Mouse (Mus musculus) urinary bladder, adult 2 months (tissue): ENCODE data around the gene Rpl23. TPM values are rescaled to one million over a fixed set of nuclear protein-coding genes. Genes with fewer than 3 reads are reported as not detected.

Experiments
- DNase-seq: peaks from one replicate; pipeline ENCODE4 v3.0.0; 2022; ENCODE audit warnings: low spot score
- polyA plus RNA-seq: library from polyadenylated mRNA; depleted of rRNA; stranded (reverse); fragments of >200 nt; gene quantifications from 2 replicates; pipeline ENCODE4 v1.2.3, GENCODE M21; 2012

The Rpl23 gene
- polyA plus RNA-seq, 1 experiment = 911 TPM

DNA sequence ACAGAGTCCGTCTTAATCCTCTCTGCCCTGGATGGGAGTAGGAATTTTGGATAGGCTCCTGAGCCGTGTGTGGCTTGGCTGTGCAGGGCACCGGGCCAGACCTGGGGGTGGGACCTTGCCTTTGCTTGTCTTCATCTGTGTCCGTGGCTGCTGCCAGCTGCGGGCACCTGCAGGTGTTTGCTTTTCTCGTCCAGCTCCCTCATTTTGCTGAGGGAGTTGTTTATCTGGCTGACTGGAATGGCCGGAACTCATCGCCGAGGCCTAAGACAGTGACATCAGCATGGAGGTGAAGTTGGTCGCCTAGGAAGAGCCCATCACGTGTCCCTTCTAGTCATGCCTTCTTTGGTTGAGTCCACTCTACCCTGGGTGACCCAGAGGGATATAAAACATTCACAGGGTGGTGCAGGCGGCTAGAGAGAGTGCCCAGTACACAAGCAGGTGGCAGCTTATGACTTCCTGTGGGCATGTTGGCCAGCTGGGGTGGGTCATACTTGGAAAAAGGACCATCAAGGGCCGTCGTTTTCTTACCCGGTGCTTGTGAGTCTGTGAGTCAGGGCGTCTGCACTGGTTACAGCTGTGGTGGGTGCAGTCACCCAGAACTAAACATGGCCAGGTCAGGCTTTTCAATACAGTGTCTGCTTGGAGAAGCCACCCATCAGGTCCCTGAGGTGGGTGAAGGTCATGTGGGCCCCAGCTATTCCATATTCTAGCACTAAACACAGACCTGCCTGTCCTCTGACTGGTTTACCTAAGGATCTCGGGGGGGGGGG lies 31.7 kb upstream of the Rpl23 start:
- DNase-seq = no peak

- DNase-seq = no peak
Observed at GRCm38 (mm10) chr11:97813085-97813484, 30.8 kb upstream of the Rpl23 start.

- DNase-seq = no peak
Observed at GRCm38 (mm10) chr11:97812491-97812921, 30.3 kb upstream of the Rpl23 start.

GRCm38 (mm10) chr11:97811569-97812362 lies 29.5 kb upstream of the Rpl23 start:
- DNase-seq = no peak

- no peak for DNase-seq
Observed at GRCm38 (mm10) chr11:97810970-97811369, 28.7 kb upstream of the Rpl23 start.

GRCm38 (mm10) chr11:97810356-97810755 lies 28.1 kb upstream of the Rpl23 start:
- DNase-seq = no peak

GRCm38 (mm10) chr11:97809235-97810121 lies 27.2 kb upstream of the Rpl23 start:
- DNase-seq = no peak

DNA sequence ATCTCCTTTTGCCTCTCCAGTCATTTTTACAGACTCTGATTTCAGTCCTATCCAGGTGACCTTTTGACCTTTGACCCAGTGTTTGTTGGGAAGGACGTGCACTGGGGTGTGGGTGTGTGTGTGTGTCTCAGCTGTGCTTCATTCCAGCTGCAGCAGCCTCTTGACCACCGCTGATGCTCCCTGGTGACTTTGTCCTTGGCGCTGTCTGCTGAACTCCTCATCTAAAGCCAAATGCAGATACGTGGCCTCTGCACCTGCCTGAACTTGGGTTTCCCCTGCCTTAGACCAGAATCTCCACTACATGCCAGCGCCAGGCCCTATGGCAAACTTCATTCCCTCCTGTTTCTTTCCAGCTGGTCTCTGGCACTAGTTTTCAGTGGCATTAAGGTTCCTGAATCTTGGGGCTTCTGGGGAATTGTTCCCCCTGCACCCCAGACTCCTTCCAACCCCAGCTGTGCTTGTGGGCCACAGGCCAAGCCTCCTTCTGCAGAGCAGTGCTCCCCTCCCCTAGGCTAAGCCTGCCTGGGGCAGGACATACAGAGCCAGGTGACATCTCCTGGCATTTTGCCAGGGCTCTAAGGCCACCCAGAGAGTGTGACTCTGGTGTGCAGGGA lies 26.5 kb upstream of the Rpl23 start:
- no peak for DNase-seq

DNA sequence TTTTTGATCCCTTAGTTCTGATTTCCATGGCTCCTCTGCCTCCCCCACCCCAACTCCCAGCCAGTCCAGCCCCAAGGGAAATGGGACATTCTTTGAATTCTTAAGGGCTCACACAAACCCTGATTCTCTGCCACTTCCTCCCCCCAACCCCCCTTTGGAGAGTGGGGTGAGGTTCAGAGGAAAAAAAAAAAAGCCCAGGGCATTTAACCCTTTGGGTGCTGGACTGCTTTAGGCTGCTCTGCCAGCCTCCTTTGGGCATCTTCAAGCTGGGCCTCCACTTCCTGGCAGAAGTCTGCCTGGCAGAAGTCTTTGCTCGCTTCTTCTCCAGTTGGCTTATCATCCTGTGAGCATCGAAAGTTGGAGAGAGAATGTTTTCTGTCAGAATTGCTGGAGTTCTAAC lies 25.9 kb upstream of the Rpl23 start:
- DNase-seq = no peak

DNA sequence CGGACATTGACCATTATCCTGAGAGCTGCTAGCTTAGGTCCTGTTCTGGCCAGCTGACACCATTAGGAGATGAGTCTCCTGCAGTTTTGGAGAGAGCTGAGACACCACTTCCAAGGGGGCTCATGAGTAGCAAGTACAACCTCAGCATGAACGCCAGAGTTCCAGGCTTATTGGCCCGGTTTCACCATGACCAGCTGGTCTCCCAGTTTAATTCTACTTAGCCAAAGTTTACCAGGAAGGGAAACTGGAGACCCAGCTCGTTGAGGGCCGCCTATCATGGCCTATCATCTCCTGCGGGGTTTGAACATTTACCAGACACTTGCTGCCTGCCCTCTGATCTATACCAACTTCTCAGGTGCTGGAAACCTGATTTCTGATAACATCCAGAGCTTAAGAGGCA lies 25.4 kb upstream of the Rpl23 start:
- DNase-seq = no peak

GRCm38 (mm10) chr11:97806613-97806964 lies 24.4 kb upstream of the Rpl23 start:
- DNase-seq = no peak

DNA sequence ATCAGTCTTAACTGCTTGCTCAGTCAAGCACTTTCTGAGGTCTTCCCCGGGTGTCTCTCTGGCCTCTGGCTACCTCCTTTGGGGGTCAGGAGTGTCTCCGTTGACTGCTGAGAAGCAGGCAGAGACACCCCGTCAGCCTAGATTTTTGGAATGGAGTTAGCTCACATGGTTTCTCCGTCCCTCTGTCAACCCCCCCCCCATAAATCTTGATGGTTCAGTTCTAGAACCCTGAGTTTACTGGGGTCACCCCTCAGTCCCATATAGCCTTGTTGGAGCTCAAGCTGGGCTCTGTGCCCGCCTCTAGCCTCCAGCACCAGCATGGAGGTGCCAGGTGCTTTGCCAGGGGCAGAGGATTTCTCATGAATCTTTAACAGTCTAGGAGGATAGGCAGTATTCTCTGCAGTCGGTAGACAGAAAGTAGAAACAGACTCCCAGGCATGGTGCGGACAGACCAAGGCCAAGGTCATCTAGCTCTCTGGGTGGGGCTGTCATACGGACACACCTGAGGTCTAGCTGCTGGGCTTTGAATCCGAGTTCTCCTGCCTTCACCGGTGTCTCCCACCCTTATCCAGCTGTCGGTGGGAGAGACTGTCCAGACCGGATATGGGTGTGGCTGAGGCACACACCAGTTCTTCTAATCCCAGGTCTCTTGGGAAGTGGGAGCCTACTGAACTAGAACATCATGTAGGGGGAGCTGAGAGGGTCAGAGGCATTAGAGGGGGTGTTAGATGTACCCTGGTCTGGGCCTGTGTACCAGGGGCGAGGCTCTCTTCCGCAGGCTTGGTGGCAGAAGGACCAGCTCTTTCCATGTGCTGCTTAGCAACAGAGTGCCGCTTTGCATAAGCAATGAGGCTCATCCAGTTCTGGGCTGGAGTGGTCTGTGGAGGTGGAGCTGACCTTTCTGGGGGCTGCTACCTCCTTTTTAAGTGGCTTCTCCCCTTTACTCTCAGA lies 23.7 kb upstream of the Rpl23 start:
- no peak for DNase-seq

DNA sequence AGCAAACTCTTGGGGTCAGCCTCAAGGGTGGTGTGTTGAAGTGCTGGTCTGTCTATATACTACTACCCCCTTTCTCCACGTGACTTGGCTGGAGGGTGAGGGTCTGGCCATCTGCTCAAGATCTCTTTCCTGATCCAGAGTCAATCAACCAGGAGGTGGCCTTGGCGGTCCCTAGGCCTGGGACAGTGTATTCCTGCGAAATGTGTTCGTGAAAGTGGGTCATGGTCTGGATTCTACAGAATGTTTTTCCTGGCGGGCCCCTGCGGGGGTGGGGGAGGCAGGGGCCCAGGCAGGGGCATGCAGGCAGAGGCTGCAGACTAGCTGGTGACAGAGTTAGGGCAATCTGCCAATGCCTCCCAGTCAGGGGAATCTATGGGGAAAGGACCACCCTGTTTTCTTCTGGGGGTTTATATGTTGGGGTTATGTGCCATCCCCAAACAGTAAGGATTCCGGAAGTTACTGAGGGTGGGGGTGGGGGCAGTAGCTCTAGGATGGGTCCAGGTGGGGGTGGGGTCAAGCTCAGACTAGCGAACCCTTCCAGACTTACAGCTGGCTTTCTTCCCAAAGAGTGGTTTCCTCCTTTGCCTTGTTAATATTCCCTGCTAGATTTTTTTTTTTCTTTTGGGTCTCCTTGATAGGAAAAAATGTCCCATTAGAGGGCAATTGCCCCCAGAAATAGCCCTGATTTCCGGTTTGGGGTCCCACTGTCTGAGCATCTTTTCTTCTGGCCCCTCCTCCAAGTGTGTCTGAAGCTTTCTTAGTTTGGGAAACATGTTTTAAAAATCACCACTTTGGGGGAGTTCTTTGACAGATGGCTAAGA lies 22.8 kb upstream of the Rpl23 start:
- DNase-seq = no peak

- no peak for DNase-seq
Observed at GRCm38 (mm10) chr11:97803847-97804246, 21.6 kb upstream of the Rpl23 start.

GRCm38 (mm10) chr11:97802495-97802894 lies 20.3 kb upstream of the Rpl23 start:
- DNase-seq = no peak

- DNase-seq = no peak
Observed at GRCm38 (mm10) chr11:97802194-97802470, 19.9 kb upstream of the Rpl23 start.

GRCm38 (mm10) chr11:97801409-97802193 lies 19.4 kb upstream of the Rpl23 start:
- no peak for DNase-seq

DNA sequence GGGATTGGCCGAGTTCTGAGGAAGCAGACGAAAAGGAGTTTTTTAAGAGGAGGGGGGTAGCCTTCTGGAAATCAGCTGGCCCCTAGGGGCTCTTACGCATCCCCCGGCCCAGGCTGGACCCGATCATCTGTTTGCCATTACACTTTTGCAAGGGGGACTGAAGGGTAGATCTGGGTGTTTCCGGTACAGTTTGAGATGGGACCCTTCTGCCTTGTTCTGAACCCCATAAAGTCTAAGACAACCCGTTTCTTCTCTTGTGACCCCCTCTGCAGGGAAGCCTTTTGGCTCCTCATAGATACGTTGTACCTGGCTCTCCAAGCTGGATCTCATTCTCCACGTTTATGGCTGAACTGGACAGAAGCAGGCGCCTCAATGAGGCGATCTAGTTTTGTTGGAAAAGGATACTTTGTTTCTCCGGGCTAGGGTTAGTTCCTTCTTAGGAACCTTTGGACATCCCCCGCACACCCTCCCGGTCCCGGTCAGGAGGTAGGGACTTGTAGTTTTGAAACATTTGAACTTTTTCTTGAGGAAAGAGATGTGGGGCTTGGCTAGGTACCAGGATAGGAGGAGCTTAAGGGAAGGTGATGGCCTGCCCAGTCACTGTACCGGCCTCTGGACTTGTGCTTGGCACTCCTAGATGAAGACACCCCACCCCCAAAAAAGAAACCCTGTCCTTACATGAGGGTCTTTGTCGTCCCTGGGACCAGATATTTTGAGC lies 18.6 kb upstream of the Rpl23 start:
- no peak for DNase-seq
